Mouse (Mus musculus) cerebellum, adult 2 months (tissue): ENCODE measurements around the gene Tssc4. TPM values are rescaled to one million over a fixed set of nuclear protein-coding genes. Genes with fewer than 3 reads are reported as not detected.

Experiments used
- DNase-seq, 2 experiments: peaks; one replicate each; pipeline ENCODE4 v3.0.0; 2021
- H3K27ac ChIP-seq: fragments of 200-500 bp; 2 replicates; pipeline ENCODE4 v1.5.1; 2012; ENCODE audit warnings: low read length, control low read depth, inconsistent platforms; ENCODE audit not compliant: insufficient read depth
- H3K27me3 ChIP-seq: fragments of 200-500 bp; 2 replicates; pipeline ENCODE4 v1.6.1; 2012; ENCODE audit warnings: inconsistent platforms, mild to moderate bottlenecking, low read length, moderate library complexity; ENCODE audit not compliant: control insufficient read depth, insufficient read depth
- H3K4me1 ChIP-seq: fragments of 200-500 bp; 2 replicates; pipeline ENCODE4 v1.6.1; 2011; ENCODE audit warnings: low read length; ENCODE audit not compliant: control insufficient read depth, insufficient read depth
- H3K4me3 ChIP-seq: fragments of 200-500 bp; replicated peaks from 2 replicates; pipeline ENCODE3; 2011; ENCODE audit warnings: mild to moderate bottlenecking, low read depth, low read length, control low read depth; ENCODE audit not compliant: insufficient read depth
- CTCF ChIP-seq: fragments of 200-500 bp; IDR thresholded peaks from 2 replicates; pipeline ENCODE4 v1.5.1; 2011; ENCODE audit warnings: low read depth, mild to moderate bottlenecking, control low read depth, low read length, moderate library complexity, borderline replicate concordance; ENCODE audit not compliant: insufficient read depth
- POLR2A ChIP-seq: fragments of 200-500 bp; IDR thresholded peaks from 2 replicates; pipeline ENCODE4 v1.6.1; 2011; ENCODE audit warnings: low read length, control low read depth, borderline replicate concordance; ENCODE audit not compliant: insufficient read depth
- WGBS: fragments of 180-500 bp; shearing (Covaris S2); methylation state at CpG from one replicate; pipeline ENCODE4 v1.1.7; 2018; 5-methylcytosine and 5-hydroxymethylcytosine counted together
- polyA plus RNA-seq: library from polyadenylated mRNA; depleted of rRNA; stranded (reverse); fragments of >200 nt; gene quantifications from 2 replicates; pipeline ENCODE4 v1.2.3, GENCODE M21; 2012

The Tssc4 gene
- polyA plus RNA-seq, 1 experiment, result 101 TPM

DNA sequence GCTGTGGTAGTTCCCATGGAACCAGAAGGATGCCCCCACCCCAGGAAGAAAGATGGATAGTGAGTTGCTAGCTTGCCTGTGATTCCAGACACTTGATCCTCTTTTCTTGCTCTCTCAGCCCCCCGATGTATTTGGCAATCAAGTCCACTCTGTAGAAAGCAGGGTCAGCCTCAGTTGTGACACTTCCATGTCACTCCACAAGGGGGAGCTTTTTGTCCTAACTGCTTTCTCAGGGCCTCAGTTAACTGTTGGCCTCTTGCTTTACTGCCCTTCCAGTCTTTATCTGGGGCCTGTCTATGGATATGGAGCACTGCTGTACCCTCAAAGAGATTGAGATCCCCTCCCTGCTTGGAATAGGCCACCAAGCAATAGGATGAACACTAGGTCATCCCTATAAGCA lies 4.0 kb downstream of the Tssc4 start:
- Histone ChIP-seq H3K4me1 (peaks cover 15% of the 10 kb centered on the region), H3K4me3 (no peak overlapping the region), H3K27me3 (no peaks in the 10 kb centered on the region), H3K27ac (no peak overlapping the region)
- DNase-seq, result no peak
- peak; percentile 50 for TF ChIP-seq CTCF
- no peak for TF ChIP-seq POLR2A
- WGBS, result 56% methylated on average over 1 of the region's 1 CpGs

DNA sequence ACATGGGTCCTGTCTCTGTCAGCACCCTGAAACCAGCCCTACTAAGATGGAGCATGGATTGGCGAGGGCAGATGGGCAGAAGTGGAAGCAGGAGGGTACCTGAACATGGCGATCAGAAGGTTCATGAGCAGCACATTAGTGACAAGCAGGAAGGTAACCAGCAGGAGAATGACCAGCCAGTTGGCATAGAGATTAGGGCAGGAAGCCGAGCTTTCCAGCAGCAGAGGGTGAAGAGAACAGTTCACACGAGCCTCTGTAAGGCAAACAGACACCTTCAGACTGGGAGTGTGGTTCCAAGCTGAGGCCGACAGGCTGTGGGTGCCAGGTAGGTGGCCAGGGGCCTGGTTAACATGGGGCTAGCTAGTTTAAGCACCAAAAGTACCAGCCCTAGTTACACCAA lies 6.3 kb downstream of the Tssc4 start:
- no peak for DNase-seq
- H3K4me1 ChIP-seq, result peaks cover 8% of the 10 kb centered on the region
- H3K27ac ChIP-seq, result no peak overlapping the region
- H3K4me3 ChIP-seq, result no peak overlapping the region
- 45% methylated on average over 5 of the region's 5 CpGs for WGBS
- H3K27me3 ChIP-seq, result no peaks in the 10 kb centered on the region
- TF ChIP-seq POLR2A (no peak), CTCF (no peak)

DNA sequence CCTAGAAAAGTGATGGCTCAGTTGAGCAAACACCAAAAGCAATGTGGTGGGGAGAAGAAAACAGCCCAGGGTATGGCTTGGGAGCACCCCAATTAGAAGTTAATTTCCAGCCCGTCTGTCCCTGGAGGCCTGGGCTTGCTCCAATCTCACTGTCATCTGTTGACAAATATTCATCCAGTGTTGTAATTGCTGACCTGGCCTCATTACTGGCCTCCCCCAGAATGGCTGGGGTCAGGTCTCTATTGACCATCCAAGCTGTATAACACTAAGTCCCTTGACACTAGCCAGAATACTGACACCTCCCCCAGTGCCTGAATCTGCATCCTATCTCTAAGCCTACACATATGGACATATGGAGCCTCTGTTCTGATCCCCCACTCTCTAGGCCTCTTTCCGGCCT lies 8.3 kb downstream of the Tssc4 start:
- no peak for TF ChIP-seq CTCF
- TF ChIP-seq POLR2A, result no peak
- H3K27me3 ChIP-seq, result no peaks in the 10 kb centered on the region
- H3K27ac ChIP-seq, result no peak overlapping the region
- DNase-seq, result no peak
- 89% methylated on average over 2 of the region's 2 CpGs for WGBS
- peaks cover 4% of the 10 kb centered on the region for H3K4me1 ChIP-seq
- H3K4me3 ChIP-seq, result no peak overlapping the region

DNA sequence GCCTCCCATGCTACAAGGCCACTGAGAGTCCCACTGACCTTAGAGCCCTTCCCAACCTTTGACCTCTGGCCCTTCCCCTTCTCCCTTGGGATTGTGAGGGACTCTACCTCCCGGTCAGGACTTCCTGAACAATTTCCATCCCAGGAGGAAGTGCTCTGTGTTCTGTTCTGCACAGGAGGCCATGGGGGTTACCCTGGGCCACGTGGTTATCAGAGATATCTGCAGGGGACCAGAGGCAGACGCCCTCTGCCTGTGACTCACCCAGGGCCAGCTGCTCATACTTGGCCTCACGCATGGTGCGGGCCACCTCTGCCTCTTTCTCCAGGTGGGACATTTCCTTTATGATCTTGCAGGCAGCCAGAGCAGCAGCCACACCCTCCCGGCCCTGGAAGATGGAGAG lies 13.0 kb downstream of the Tssc4 start:
- no peak for TF ChIP-seq CTCF
- no peak for TF ChIP-seq POLR2A
- Histone ChIP-seq H3K4me3 (no peak overlapping the region), H3K27ac (no peak overlapping the region), H3K27me3 (no peaks in the 10 kb centered on the region), H3K4me1 (no peaks in the 10 kb centered on the region)
- WGBS, result 73% methylated on average over 6 of the region's 6 CpGs
- no peak for DNase-seq

DNA sequence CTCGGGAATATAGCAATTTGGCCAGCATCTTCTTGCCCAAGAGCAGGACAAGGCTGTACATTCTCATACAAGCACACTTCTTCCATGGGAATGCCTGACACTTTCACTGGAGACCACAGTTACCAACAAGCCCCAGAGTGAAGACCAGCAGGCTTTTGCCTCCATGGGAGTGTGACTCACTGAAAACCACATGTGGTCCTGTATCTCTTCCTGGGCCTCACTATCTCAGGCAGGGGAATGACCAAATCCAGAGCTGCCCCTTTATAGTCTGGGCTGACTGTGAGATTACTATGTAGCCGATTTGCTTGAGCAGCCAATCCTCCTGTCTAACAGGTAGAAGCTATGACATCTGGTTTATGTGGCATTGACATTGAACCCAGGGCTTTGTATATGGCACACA lies 14.7 kb downstream of the Tssc4 start:
- Histone ChIP-seq H3K27me3 (no peaks in the 10 kb centered on the region), H3K4me1 (no peaks in the 10 kb centered on the region), H3K27ac (no peak overlapping the region), H3K4me3 (no peak overlapping the region)
- TF ChIP-seq CTCF, result no peak
- no peak for TF ChIP-seq POLR2A
- WGBS, result 88% methylated on average over 2 of the region's 2 CpGs
- DNase-seq, result no peak

DNA sequence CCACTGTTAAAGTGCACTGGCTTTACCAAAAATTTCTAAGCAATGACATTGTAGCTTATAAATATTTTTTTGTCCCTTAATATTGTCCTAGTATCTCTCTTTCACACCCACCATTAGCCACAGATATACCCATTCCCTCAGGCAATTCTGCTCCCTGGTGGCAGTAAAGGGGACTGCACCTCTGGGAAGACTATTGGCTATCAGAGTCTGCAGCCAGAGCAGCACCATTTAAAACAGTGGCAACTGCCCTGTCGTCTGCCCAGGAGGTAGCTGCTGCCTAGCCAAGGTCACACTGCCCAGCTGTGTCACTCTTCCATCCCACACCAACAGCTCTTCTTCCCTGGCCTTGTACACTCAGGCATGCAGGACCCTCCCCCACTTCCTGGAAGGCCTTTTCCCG lies 17.3 kb downstream of the Tssc4 start:
- Histone ChIP-seq H3K4me3 (no peak overlapping the region), H3K27me3 (no peaks in the 10 kb centered on the region), H3K27ac (no peak overlapping the region), H3K4me1 (no peaks in the 10 kb centered on the region)
- no peak for TF ChIP-seq POLR2A
- TF ChIP-seq CTCF, result peak; percentile 78
- 52% methylated on average over 2 of the region's 2 CpGs for WGBS
- peak; percentile 48 to 69 for DNase-seq

DNA sequence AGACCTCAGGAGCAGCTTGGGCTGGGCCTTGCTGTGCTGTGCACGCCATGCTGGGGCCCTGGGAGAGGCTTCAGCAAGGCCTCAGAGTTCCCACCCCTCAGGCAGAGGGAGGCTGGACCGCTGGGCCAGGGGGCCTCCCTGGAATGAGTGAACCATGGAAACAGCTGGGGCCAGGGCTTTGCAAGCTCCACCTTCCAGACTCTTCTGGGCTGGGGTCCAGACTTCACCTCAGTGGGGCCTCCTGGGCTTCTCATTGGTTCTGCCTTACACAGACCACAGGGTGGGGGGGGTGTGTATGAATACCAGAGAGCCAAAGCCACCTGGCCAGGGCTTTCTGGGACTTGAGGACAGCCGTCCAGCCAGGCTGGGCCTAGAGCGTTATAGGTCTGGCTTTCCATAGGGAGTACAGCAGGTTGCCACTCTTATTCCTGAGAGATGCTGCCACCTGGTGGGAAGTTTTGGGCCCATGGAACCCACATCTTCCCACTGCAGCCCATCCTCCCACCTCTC lies 18.1 kb downstream of the Tssc4 start:
- DNase-seq, result no peak
- Histone ChIP-seq H3K27me3 (no peaks in the 10 kb centered on the region), H3K4me1 (no peaks in the 10 kb centered on the region), H3K27ac (no peak overlapping the region), H3K4me3 (no peak overlapping the region)
- 64% methylated on average over 4 of the region's 4 CpGs for WGBS
- TF ChIP-seq CTCF (peak; percentile 52; the same call in 1 of the 2 replicates), POLR2A (no peak)

DNA sequence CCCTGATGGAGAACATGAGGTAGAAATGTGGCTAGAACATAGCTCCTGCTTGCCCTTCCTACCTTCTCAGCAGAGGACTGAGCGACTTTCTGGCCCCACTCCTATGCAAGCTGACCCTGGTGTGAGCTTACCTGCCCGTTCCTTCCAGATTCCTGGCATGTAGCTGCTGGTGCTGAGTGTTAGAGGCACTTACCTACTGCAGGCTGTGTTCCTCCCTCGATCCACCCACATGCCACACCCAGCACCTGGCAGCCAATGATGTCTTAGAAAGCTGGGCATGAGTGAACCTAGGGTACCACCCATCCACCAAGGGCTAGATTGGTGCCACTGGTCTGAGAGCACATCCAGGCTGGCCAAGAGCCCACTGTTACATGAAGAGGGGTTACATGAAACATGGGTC lies 24.8 kb downstream of the Tssc4 start:
- H3K4me3 ChIP-seq, result no peak overlapping the region
- H3K27me3 ChIP-seq, result no peaks in the 10 kb centered on the region
- no peak overlapping the region for H3K27ac ChIP-seq
- TF ChIP-seq POLR2A (no peak), CTCF (no peak)
- no peak for DNase-seq
- 85% methylated on average over 3 of the region's 3 CpGs for WGBS
- H3K4me1 ChIP-seq, result no peaks in the 10 kb centered on the region
